Mouse (Mus musculus): ENCODE measurements around the gene Nrsn2. TPM values are rescaled to one million over a fixed set of nuclear protein-coding genes. Genes with fewer than 3 reads are reported as not detected.
"Not testable (repeated sequence)": the region's sequence is repeated elsewhere in the genome, so short reads cannot be mapped to it uniquely, and the experiment has no call there.

The Nrsn2 gene
- total RNA-seq, 4 experiments from 2014 or later = 0.22 TPM; not detected in 3

GRCm38 (mm10) chr2:152392786-152393185 is 16.3 kb upstream of the Nrsn2 start:
- DNase-seq (ENCODE audit: low spot score in 2 of 2) = no peak

DNA sequence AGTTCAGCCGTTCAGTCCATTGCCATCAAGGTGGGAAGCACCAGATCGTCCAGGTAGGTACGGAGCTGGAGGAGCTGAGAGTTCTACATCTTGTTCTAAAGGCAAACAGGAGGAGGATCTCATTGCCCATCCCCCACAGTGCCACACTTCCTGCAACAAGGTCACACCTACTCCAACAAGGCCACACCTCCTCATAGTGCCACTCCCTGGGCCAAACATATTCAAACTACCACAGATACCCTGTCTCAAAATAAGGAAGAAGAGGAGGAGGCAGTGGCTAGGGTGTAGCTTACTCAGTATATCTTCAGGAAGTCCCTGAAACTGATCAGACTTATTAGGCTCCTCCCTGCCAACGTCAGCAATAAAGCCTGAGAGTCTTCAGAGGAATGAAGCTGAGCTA is 7.8 kb upstream of the Nrsn2 start:
- no peak for DNase-seq (ENCODE audit: low spot score in 2 of 2)

DNA sequence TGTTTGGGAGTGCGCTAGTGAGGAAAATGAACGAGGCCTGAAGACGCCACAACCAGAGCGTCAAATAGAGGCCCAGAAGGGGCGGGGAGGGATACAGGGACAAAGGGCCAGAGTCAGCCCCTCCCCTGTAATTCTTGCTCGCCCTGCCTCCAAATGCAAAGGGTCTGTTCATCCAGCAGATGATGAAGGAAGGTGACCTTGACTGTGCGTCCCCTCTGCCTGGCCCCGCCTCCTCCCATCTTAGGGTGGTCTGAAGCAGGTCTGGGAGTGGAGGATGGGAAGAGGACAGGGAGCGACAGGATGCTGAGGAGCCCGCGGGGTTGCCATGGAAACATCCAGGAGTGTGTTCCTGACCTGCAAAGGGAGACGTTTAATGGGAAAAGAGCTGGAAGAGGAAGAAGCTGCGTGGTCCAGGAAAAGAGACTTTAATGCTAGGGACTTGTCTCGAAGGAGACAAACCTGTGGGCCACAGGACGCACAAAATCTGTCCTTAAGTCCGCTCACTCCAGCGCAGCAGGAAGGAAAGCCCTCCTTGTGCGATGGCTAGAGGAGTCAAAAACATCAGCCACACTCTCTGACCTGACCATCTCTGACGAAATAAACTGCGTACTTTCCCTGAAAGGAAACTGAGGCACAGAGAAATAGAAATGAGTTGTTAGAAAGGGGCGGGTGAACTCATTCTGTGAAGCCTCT is 640 bp downstream of the Nrsn2 start:
- no peak for DNase-seq (ENCODE audit: low spot score in 2 of 2)

DNA sequence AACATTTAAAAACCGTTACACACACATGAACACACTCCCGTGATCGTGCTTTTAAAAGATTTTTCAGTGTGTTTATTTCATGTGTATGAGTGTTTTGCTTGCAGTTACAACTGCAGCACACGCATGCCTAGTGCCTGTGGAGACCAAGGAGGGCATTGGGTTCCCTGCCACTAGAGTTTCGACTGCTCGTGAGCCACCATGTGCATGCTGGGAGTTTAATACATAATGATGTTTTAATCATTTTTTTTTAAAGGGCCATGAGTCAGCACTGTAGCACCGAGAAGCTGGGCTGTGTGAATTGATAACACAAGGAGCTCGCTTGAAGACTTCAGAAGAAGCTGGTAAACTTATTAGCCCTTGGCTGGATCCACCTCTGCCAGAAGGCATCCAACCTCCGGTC is 2.9 kb downstream of the Nrsn2 start:
- DNase-seq (ENCODE audit: low spot score in 2 of 2) = no peak

GRCm38 (mm10) chr2:152372661-152373060 is 3.8 kb downstream of the Nrsn2 start:
- DNase-seq (ENCODE audit: low spot score in 2 of 2) = no peak

DNA sequence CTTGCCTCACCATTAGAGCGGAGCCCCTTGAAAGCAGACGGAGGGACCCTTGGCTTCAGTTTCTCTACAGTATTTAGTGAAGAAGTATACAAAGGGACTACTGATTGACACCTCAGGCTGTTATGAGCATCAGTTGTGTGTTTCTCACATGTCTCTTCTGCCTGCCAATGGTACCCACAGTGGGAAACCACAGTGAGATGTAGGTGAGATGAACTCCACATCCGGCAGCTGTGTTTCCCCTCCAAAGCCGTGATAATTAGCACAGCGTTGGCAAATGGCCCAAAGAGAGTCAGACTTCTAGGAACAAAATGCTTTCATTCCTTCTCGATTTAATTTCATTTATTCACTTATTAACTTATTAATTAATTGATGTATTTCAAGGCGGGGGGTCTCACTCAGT is 4.3 kb downstream of the Nrsn2 start:
- no peak for DNase-seq (ENCODE audit: low spot score in 2 of 2)

GRCm38 (mm10) chr2:152368532-152369140 is 7.8 kb downstream of the Nrsn2 start:
- no peak for DNase-seq (ENCODE audit: low spot score in 2 of 2)

DNA sequence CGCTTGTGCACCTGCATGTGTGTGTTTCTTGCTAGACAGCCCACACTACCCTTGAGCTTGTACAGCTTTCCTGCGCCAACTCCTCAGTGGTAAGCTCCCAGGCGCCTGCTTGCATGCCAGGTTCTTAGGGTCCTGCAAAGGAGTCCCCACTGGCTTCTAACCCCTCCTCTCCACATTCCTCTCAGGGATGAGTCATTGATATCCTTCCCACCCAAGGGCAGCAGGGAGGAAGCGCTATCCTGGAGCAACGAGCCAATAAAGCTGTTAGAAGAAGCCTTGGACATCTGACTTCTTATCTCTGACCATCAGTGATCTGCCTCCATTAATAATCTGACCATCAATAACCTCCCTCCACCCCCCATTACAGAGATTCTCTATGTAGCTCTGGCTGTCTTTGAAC is 8.5 kb downstream of the Nrsn2 start:
- no peak for DNase-seq (ENCODE audit: low spot score in 2 of 2)

- peak; percentile 23 to 41 for DNase-seq (ENCODE audit: low spot score in 2 of 2)
These were observed 12.9 kb downstream of the Nrsn2 start for GRCm38 (mm10) chr2:152363245-152364147.

DNA sequence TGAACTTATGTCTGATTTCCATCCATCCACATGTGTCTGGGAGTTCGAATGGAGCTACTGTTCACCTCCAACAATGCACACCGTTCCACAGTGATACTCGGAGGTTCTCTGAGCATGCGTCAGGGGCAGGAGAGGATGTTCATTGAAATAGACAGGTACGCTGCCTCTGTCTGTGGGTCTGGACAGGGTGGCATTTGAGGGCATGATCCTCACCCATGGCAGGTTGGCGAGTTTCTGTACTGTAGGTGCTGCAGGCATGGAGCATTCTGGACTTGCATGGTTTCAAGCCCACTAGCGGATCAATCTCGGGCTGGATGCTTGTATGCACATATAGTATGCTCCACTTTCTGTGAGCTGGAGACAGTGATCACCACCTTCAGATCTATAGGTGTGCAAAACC is 15.2 kb downstream of the Nrsn2 start:
- no peak for DNase-seq (ENCODE audit: low spot score in 2 of 2)

DNA sequence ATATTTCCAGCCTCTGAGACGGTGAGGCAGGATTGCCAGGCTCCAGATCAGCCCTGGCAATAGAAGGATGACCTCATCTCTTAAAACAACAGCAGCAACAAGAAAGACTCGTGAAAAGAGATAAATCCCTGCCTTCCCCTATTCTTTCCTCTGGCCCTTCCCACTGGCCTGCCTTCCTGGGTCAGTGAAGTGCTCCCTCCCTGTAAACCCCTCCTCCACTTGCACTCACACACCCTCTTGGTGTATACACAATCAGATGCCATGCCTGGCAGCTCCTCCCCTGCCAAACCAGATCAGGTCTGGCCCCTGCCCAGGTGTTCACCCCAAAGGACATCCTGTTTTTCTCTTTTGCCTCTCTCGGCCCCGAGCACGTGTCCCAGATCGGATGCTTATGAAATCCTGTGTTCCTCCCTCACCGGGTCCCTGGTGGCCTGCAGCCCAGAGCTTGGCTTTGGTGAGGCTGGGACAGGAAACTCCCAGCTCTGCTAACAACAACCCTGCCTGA is 16.1 kb downstream of the Nrsn2 start:
- DNase-seq (ENCODE audit: low spot score in 2 of 2) = peak; percentile 45 to 64

- DNase-seq (ENCODE audit: low spot score in 2 of 2) = no peak
These were observed 16.8 kb downstream of the Nrsn2 start for GRCm38 (mm10) chr2:152359616-152360015.

DNA sequence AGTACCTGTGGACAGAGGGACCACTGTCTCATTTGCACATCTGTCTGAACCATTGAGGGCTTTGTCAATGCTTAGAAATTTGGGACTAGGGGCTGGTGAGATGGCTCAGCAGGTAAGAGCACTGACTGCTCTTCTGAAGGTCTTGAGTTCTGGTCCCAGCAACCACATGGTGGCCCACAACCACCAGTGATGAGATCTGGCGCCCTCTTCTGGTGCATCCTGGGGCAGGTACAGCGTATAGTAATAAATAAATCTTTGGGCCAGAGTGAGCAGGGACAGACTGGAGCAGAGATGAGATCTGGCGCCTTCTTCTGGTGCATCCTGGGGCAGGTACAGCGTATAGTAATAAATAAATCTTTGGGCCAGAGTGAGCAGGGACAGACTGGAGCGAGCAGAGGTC is 17.5 kb downstream of the Nrsn2 start:
- not testable (repeated sequence) for DNase-seq (ENCODE audit: low spot score in 2 of 2)

GRCm38 (mm10) chr2:152357254-152357653 is 19.2 kb downstream of the Nrsn2 start:
- no peak for DNase-seq (ENCODE audit: low spot score in 2 of 2)

GRCm38 (mm10) chr2:152349842-152350540 is 26.4 kb downstream of the Nrsn2 start:
- no peak for DNase-seq (ENCODE audit: low spot score in 2 of 2)

GRCm38 (mm10) chr2:152349205-152349604 is 27.2 kb downstream of the Nrsn2 start:
- no peak for DNase-seq (ENCODE audit: low spot score in 2 of 2)

- no peak for DNase-seq (ENCODE audit: low spot score in 2 of 2)
These were observed 28.7 kb downstream of the Nrsn2 start for GRCm38 (mm10) chr2:152347722-152348121.

GRCm38 (mm10) chr2:152346776-152347465 is 29.5 kb downstream of the Nrsn2 start:
- no peak for DNase-seq (ENCODE audit: low spot score in 2 of 2)

DNA sequence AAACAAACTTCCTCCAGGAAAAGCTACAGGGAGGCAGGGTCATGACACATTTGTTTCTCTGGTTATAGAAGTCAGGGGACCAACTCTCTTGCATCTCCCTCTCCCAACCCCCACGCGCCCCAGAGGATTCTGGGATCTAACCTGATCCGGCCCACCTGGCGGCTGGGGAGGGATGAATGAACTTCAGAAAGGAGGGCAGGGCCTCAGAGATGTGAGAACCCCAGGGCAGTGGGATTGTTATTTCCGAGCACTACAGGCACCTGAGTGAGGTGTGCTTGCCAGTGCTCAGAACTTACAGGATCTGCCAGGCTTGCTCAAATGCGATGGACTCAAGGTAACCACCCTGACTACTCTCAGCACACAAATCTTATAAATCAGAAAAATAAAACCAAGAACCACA is 31.0 kb downstream of the Nrsn2 start:
- no peak for DNase-seq (ENCODE audit: low spot score in 2 of 2)

DNA sequence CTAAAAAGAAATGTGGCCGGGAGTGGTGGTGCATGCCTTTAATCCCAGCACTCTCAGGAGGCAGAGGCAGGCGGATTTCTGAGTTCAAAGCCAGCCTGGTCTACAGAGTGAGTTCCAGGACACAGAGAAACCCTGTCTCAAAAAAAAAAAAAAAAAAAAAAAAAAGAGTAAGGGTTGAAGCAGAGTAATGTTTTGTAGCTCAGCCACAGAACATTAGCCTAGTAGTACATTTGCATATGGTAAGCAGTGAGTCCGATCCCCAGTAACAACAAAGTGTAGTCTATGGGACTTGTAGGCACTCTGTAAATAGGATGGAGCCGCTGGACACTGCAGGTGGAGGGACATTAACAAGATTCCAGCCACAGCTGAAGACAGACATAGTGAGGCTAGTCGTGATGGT is 31.5 kb downstream of the Nrsn2 start:
- no peak for DNase-seq (ENCODE audit: low spot score in 2 of 2)

- DNase-seq (ENCODE audit: low spot score in 2 of 2) = no peak
These were observed 32.1 kb downstream of the Nrsn2 start for GRCm38 (mm10) chr2:152344361-152344760.

All from gastrocnemius, adult 8-10 months (tissue).